Mouse (Mus musculus) regulatory T cell (primary cell): ENCODE results near the gene Itpr1.

Experiments
- in situ Hi-C: fragments of 300-600 bp; cut with MboI, MseI; formaldehyde crosslinking; loops from one replicate; pipeline ENCODE4 v1.15.1; 2025; ENCODE audit warnings: high pct_unique_total_duplicates

The Itpr1 gene

GRCm38 (mm10) chr6:108316951-108317350 lies 104.1 kb downstream of the Itpr1 start:
- in situ Hi-C loops, result no loop called here

DNA sequence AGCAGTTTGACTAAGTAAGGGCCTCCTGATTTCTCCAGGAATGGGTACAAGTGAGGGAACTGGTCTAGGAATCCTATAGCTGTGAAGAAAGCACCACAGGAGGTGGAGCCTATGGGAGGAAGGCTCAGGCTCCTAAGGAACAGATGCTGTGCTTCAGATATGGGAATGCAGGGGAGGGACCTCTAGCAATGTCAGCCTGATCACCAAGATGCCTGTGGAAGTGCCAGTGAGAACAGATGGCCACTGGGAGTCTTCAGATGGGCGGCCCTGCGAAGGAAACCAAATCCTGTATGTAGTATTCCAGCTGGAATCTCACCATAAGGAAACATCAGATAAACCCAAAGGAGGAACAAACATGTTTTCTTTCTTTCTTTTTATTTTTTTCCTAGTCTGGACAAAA lies 108.8 kb downstream of the Itpr1 start:
- in situ Hi-C loops, result no loop called here

DNA sequence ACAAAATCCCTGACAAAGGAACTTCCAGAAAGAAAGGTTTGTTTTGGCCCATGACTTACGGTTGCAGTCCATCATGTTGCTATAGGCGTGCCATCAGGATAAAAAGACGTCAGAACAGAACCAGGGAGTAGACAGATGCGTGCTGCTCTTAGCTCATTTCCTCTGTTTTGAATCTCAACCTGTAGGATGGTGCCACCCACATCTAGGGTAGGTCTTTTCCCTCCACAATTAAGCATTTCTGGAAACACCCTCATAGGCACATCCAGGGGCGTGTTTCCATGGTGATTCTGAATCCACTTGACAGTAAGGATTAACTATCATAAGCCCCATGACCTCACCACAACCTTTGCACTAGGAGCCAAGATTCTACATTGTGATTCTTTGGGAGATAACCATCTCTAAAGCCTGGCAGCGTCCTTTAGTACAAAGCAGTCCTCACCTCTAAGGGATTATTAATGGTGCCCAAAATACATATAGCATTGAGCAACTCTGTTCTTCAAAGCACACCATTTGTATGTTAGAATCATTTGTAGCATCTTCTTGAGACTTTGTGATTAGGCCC lies 111.6 kb downstream of the Itpr1 start:
- in situ Hi-C loops, result no loop called here

DNA sequence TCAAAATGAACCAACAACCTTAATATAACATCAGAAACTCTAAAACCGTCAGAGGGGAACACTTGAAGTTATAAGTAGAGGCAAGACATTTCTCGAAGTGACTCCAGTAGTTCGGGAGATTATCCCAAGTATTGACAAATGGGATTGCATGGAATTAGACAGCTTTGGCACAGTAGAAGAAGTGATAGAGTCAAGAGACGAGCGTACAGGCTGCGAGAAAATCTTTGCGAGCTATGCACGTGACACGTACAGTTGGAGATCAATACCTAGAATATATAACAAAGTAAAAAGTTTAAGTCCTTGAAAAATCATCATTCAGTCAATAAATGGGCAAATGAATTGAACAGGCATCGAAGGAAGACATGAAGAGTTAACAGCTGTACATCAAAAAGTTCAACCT lies 112.5 kb downstream of the Itpr1 start:
- in situ Hi-C loops, result no loop called here

GRCm38 (mm10) chr6:108325948-108326411 lies 113.1 kb downstream of the Itpr1 start:
- in situ Hi-C loops, result no loop called here

DNA sequence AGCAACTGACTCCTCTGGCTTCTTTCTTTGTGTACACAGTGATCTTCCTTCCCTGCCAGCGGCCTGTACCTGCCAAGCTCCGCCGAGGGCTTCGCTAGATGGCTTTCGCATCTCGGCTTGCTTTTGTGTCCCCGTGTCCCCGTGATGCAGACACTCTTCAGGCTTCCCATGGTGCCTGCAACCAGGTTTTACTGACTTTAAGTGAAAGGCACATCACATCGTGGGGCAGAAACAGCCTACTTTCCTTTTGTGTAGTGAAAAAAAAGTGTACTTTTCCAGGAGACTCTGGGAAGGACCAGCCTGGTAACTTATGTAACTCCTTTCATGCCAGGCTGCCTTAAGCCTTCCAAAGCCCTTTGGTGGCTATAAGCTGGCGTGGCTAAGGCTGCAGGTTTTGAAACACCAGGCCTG lies 113.9 kb downstream of the Itpr1 start:
- in situ Hi-C loops, result no loop called here

GRCm38 (mm10) chr6:108327561-108327960 lies 114.7 kb downstream of the Itpr1 start:
- in situ Hi-C loops, result no loop called here

- in situ Hi-C loops, result no loop called here
Measured at GRCm38 (mm10) chr6:108328296-108328695, 115.4 kb downstream of the Itpr1 start.

GRCm38 (mm10) chr6:108330461-108330860 lies 117.6 kb downstream of the Itpr1 start:
- in situ Hi-C loops, result no loop called here

- in situ Hi-C loops, result no loop called here
Measured at GRCm38 (mm10) chr6:108331268-108331667, 118.4 kb downstream of the Itpr1 start.

DNA sequence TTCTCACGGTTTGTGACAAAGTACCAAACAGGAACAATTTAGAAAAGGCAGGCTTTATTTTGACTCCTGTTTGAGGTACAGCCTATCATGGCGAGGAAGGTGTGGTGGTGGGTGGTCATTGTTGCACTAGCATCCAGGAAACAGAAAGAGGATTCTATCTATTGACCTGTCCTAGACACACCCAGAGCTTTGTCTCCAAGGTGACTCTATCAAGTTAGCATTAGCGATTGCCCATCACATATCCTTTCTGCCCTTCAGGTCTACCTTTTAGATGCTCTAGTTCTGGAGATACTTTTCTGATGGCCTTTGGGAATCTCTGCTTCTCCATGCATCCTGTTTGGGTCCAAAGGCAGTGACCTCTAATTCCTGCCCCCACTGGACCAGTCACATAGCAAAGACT lies 121.2 kb downstream of the Itpr1 start:
- in situ Hi-C loops, result no loop called here

DNA sequence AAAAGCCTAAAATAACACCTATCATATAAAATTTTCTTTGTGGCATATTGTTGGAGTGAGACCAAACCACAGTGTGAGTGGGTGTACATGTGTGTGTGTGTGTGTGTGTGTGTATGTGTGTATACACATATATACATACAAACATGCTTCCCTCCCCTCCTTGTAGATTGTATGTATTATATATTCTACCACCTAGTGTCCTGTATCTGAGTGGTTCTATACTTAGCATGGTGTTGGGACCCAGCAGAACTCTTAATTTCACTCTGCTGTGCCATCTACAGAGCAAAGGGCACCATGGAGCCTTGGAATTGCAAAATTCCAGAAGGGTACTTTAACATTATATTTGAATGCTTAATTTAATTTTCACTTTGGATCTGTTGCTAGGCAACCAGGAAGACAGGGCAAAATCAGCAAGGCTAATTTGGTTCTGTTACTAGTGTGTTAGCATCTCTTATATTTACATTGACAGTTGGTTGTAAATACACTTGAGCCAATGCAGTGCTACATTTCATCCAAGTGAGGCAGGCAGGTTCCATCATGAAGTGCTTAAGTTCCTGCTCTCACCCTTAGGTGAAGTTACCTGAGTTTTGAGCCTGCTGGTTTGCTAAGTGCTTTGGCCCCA lies 122.4 kb downstream of the Itpr1 start:
- in situ Hi-C loops, result no loop called here

DNA sequence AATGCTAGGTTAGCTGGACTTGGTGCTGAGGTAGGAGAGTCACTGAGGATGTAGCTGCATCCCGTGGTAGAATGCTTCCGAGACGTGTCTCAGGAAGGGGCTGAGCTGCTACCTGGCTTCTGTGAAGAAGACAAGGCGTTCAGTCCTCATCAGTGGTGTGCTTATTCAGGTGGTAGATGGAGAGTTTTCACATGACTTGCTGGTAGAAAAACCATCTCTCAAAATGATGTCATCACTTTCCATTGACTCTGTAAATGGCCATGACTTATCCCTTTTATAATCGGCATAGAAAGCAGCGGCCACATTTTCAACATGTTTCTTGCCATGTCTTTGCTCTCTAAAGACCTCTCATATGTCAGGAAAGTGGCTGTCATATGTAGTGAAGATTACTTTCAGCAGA lies 123.6 kb downstream of the Itpr1 start:
- in situ Hi-C loops, result no loop called here

DNA sequence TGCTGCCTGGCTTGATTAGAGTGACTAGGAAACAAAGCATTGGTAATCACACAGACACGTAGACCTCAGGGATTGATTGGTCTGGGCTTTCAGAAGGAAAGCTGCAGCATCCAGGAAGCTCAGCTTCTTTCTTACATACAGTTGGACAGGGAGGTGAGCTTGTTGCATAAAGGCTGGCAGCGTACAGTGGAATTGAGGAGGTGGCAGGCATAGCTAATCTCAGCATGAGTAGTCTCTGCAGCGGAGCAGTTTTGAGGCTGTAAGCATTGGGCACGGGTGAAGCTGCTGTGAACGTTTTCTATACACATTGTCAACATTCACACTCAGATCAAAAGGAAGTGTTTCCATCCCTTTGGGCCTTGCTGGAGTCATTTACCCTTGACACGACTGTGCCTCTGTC lies 124.4 kb downstream of the Itpr1 start:
- in situ Hi-C loops, result no loop called here

GRCm38 (mm10) chr6:108338362-108338761 lies 125.5 kb downstream of the Itpr1 start:
- in situ Hi-C loops, result no loop called here

DNA sequence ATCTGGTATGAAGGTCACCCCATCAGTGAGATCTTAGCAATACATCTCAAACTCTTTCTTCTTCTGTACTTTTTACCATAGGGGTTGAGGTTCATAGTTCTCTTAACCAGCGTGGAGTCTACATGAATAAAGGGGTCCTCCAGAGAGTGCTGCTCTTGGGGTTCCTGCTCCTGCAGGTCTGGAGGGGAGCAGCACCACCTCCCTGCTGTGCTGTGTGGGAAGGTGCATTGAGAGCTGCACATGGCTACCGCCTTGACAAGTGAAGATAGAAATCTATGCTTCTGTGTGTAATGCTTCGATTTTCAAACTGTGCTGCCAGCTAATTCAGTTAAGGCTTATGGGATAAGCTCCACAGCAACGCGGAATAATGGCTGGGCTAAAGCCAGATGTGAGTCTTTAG lies 130.1 kb downstream of the Itpr1 start:
- in situ Hi-C loops, result no loop called here

GRCm38 (mm10) chr6:108343781-108344310 lies 130.9 kb downstream of the Itpr1 start:
- in situ Hi-C loops, result no loop called here

- in situ Hi-C loops, result no loop called here
Measured at GRCm38 (mm10) chr6:108350801-108351200, 137.9 kb downstream of the Itpr1 start.

DNA sequence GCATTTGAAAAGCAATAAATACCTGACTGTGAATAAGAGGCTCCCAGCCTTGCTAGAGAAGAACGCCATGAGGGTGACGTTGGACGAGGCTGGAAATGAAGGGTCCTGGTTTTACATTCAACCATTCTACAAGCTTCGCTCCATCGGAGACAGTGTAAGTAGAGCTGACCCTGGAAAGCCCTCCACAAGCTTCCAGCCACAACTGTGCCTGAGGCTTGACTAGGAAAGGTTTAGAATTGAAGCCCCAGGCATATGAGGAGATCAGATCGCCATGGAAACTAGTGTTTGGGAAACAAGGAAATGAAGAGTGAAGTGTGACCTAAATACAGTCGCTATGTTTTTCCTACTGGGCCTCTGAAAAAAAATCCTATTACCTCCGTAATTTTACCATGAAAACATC lies 139.1 kb downstream of the Itpr1 start:
- in situ Hi-C loops, result no loop called here

DNA sequence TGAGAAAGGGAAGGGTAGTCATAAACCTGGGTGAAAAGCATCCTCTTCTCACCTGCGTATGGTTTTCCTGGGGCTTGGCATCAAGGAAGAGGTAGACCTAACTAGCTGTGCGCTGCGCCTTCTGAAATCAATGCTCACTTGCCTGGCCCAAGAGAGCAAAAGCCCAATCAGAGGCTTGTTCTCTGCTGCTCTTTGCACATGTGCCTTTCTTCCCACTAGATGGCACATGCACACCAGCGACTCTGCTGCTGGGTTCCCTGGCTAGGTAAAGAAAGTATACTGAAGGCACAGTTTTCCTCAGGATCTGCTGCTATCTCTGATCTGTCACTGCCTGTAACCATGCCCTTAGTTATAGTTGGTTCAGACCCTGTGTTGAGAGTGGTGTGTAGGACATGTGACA lies 154.5 kb downstream of the Itpr1 start:
- in situ Hi-C loops, result no loop called here

GRCm38 (mm10) chr6:108369031-108369430 lies 156.1 kb downstream of the Itpr1 start:
- in situ Hi-C loops, result no loop called here

DNA sequence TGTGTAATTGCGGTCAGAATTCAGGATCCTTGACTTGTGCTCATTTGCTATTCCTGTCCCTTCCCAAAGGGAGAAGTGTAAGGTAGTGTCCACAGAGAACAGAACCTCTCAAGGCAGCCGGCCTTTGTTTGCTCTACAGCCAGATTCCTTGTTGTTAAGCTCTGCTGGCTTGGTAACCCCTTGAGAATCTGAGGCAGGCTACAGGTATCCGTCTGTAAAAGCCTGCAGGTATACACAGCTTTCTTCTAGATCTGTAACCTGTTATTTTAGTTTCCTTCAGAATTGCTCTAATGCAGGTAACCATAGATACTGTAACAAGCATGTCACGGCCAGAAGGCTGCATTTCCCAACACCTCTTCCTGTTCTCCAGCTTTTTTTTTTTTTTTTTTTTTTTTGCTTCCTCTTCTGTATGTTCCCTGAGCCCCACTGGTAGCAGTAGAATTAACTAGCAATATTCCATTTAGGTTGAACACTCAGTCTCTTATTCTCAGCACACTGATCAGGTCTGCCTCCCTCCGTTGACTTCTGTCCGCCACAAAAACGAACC lies 158.5 kb downstream of the Itpr1 start:
- in situ Hi-C loops, result loop anchor here (10.0 kb wide), 1 partner anchor 267 kb away; no protein-coding TSS in a partner anchor

DNA sequence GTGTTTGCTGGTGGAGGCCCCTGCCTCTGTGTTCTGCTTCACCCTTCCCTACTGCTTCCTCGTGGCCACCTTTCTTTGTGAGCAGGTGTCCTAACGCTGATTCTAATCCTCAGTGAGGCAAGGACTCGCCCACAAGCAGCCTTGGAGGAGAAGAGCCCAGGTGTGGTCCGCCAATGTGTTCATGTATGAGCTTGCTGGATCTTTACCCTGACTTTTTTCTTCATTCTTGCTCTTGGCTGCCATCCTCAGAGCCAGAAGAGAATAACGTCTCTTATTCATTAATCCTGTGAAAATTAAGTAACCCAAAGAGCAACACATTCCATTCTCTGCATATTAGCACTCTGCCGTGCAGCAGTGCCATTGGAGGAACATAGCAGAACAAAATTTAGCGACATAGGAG lies 161.1 kb downstream of the Itpr1 start:
- in situ Hi-C loops, result loop anchor here (10.0 kb wide), 1 partner anchor 269 kb away; no protein-coding TSS in a partner anchor
